ENCODE assay signal across 26 mouse cellular contexts in the genomic region with DNA sequence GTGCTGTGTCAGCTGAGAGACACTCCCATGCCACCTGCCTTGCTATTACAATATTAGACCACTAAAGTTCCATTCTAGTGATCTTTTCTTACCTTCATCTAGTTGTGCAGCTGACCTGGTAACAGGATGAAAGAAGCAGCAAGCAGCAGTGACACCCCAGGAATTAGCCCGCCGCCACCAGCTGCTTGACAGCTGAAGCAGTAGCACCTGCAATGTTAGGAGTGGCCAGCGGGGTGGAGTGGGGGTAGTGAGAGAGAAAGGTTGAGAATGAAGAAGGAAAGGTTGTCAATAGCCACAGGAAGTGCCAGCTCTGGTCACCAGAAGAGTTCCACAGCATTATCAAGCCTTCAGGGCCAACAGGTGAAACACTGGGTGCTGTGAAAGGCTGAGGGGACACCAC. TPM values are rescaled to one million over a fixed set of nuclear protein-coding genes. Genes with fewer than 3 reads are reported as not detected.
A peak's percentile ranks its signal among the peaks of the same experiment; 100 is the strongest.
DNase-seq lines count a peak whose midpoint lies in the region; ATAC-seq and TF ChIP-seq lines count a peak whose summit lies in the region.
"Had no signal": no experiment of that assay in that cellular context is flagged by ENCODE, and none has a peak within 500 bp of the region (broad histone marks: within the 10 kb centered on the region; RNA-seq: fewer than 3 reads in every experiment).

No protein-coding gene starts in this region.

- H3K4me1 ChIP-seq in hindbrain, embryonic 14.5 days (replicated peaks; ENCODE audit: control insufficient read depth, insufficient read depth, low read length), result peaks cover 7% of the 10 kb centered on the region; the same call in 1 of the 2 replicates
- no peaks in the 10 kb centered on the region; the same call in 1 of the 2 replicates for H3K4me1 ChIP-seq in hindbrain, embryonic 11.5 days (replicated peaks; ENCODE audit: control insufficient read depth, insufficient read depth, low read length)
- H3K4me1 ChIP-seq in lung, postnatal 0 days (ENCODE audit: insufficient read depth, low read depth, low read length), result no peaks in the 10 kb centered on the region

- no peak for ATAC-seq in hindbrain, embryonic 14.5 days (ENCODE audit: low FRiP score)
- ATAC-seq in hindbrain, embryonic 11.5 days (ENCODE audit: low FRiP score), result no peak
- ATAC-seq in lung, postnatal 0 days, result no peak
- ATAC-seq: forebrain, embryonic 16.5 days; intestine, postnatal 0 days; midbrain, embryonic 16.5 days had no signal

- H3K9ac ChIP-seq in hindbrain, embryonic 14.5 days, result no peak overlapping the region
- no peak overlapping the region for H3K9ac ChIP-seq in hindbrain, embryonic 11.5 days (ENCODE audit: low read depth, low read length)
- H3K9ac ChIP-seq in lung, postnatal 0 days (replicated peaks; ENCODE audit: low read depth), result no peak overlapping the region
- H3K9ac ChIP-seq: hindbrain, embryonic 12.5 days; limb, embryonic 13.5 days; liver, embryonic 13.5 days; lung, embryonic 14.5 days had no signal

- H3K4me3 ChIP-seq in hindbrain, embryonic 14.5 days (replicated peaks; ENCODE audit: low read length), result no peak overlapping the region
- no peak overlapping the region for H3K4me3 ChIP-seq in hindbrain, embryonic 11.5 days (ENCODE audit: low read depth, low read length)
- H3K4me3 ChIP-seq in lung, postnatal 0 days (ENCODE audit: low read depth, low read length), result no peak overlapping the region
- H3K4me3 ChIP-seq: erythroblast, embryonic 14.5 days; gastrocnemius, adult 2 months; heart, adult 2 months; hindbrain, embryonic 12.5 days; left cerebral cortex, adult 2 months; limb, embryonic 13.5 days; liver, embryonic 13.5 days had no signal

- peak; percentile 20 for DNase-seq in hindbrain, embryonic 14.5 days (ENCODE audit: low spot score)
- DNase-seq in hindbrain, embryonic 11.5 days (ENCODE audit: low spot score), result no peak
- DNase-seq in lung, postnatal 0 days (ENCODE audit: low spot score), result no peak
- no peak for DNase-seq in lung, postnatal 36 days
- DNase-seq in ES-CJ7 (ENCODE audit: low read depth, low spot score), result peak; percentile 43
- peak; percentile 32 for DNase-seq in splenic B cell, adult 2 months (ENCODE audit: low read depth, low spot score)
- DNase-seq in right cerebral cortex, postnatal 4 days, result no peak
- DNase-seq: adrenal gland, adult 8-10 months; cerebellum, postnatal 10 days; gastrocnemius, adult 2 months; heart, adult 2 months; heart, postnatal 14 days; kidney, postnatal 25 days; liver, embryonic 13.5 days; lung, embryonic 14.5 days; right cerebral cortex, postnatal 25 days; spleen, adult 18-20 months; thymus, postnatal 14 days had no signal

- no peak overlapping the region for H3K4me2 ChIP-seq in hindbrain, embryonic 14.5 days (replicated peaks)
- H3K4me2 ChIP-seq in hindbrain, embryonic 11.5 days (replicated peaks; ENCODE audit: low read depth, low read length), result no peak overlapping the region
- no peak overlapping the region for H3K4me2 ChIP-seq in lung, postnatal 0 days (replicated peaks; ENCODE audit: low read depth, low read length)
- H3K4me2 ChIP-seq: hindbrain, embryonic 12.5 days; limb, embryonic 13.5 days; liver, embryonic 13.5 days; lung, embryonic 14.5 days; midbrain, embryonic 11.5 days had no signal

- no peak for TF ChIP-seq EP300 in lung, postnatal 0 days (IDR thresholded peaks at IDR 0.05)

- H3K27ac ChIP-seq in hindbrain, embryonic 14.5 days, result no peak overlapping the region
- H3K27ac ChIP-seq in hindbrain, embryonic 11.5 days (ENCODE audit: low read depth, low read length), result no peak overlapping the region
- no peak overlapping the region for H3K27ac ChIP-seq in lung, postnatal 0 days (ENCODE audit: low read length)
- H3K27ac ChIP-seq: gastrocnemius, adult 2 months; heart, adult 2 months; hindbrain, embryonic 12.5 days; left cerebral cortex, adult 2 months; limb, embryonic 13.5 days; liver, embryonic 13.5 days had no signal

- TF ChIP-seq CTCF in lung, postnatal 0 days (IDR thresholded peaks at IDR 0.05), result 0 out of 2 replicates have a peak, but pooled peaks have one; percentile 13

- 50% methylated on average over 3 of the region's 3 CpGs for WGBS in hindbrain, embryonic 14.5 days
- WGBS in hindbrain, embryonic 11.5 days, result 54% methylated on average over 3 of the region's 3 CpGs
- WGBS in lung, postnatal 0 days, result 46% methylated on average over 3 of the region's 3 CpGs

- peaks cover 2% of the 10 kb centered on the region; the same call in 1 of the 2 replicates for H3K36me3 ChIP-seq in hindbrain, embryonic 14.5 days (replicated peaks; ENCODE audit: control insufficient read depth, insufficient read depth)
- H3K36me3 ChIP-seq in hindbrain, embryonic 11.5 days (ENCODE audit: control insufficient read depth, insufficient read depth, low read length), result no peaks in the 10 kb centered on the region
- H3K36me3 ChIP-seq in lung, postnatal 0 days (ENCODE audit: insufficient read depth, low read length), result no peaks in the 10 kb centered on the region
- H3K36me3 ChIP-seq in splenic B cell, adult 2 months (ENCODE audit: control insufficient read depth, insufficient read depth, low read length, poor library complexity, severe bottlenecking), result no peaks in the 10 kb centered on the region
- H3K36me3 ChIP-seq: hindbrain, embryonic 12.5 days had no signal

- no peaks in the 10 kb centered on the region for H3K9me3 ChIP-seq in hindbrain, embryonic 14.5 days (ENCODE audit: control insufficient read depth, low read length)
- no peaks in the 10 kb centered on the region for H3K9me3 ChIP-seq in hindbrain, embryonic 11.5 days (ENCODE audit: control insufficient read depth, low read length)
- no peaks in the 10 kb centered on the region; the same call in 1 of the 2 replicates for H3K9me3 ChIP-seq in lung, postnatal 0 days (ENCODE audit: low read length)
- H3K9me3 ChIP-seq: hindbrain, embryonic 12.5 days had no signal

- no peaks in the 10 kb centered on the region for H3K27me3 ChIP-seq in hindbrain, embryonic 14.5 days (ENCODE audit: control insufficient read depth, insufficient read depth, low read length)
- no peaks in the 10 kb centered on the region for H3K27me3 ChIP-seq in hindbrain, embryonic 11.5 days (ENCODE audit: control insufficient read depth, insufficient read depth, low read length)
- H3K27me3 ChIP-seq in lung, postnatal 0 days (replicated peaks; ENCODE audit: insufficient read depth, low read length), result no peaks in the 10 kb centered on the region
- H3K27me3 ChIP-seq in splenic B cell, adult 2 months (ENCODE audit: control insufficient read depth, insufficient read depth, low read length, poor library complexity, severe bottlenecking), result no peaks in the 10 kb centered on the region
- H3K27me3 ChIP-seq: hindbrain, embryonic 12.5 days; limb, embryonic 13.5 days; liver, embryonic 13.5 days had no signal

RNA-seq across cellular contexts. Expression of a gene that starts 3.3 kb away (rescaled TPM):
- 50.2 and 56.9 TPM in 2 replicates for polyA plus RNA-seq in hindbrain, embryonic 14.5 days (2014; fragmentation: Nextera tagmentation; extraction: Ambion mirVana)
- 56.9 and 61.9 TPM in 2 replicates for polyA plus RNA-seq in hindbrain, embryonic 11.5 days (2014; fragmentation: Nextera tagmentation; extraction: Ambion mirVana)
- 29.6 and 33.1 TPM in 2 replicates for polyA plus RNA-seq in lung, postnatal 0 days (2015; fragmentation: Nextera tagmentation; extraction: Ambion mirVana)

RNA-seq across cellular contexts. Expression of a gene that starts 18.3 kb away (rescaled TPM):
- polyA plus RNA-seq in hindbrain, embryonic 14.5 days (2014; fragmentation: Nextera tagmentation; extraction: Ambion mirVana), result 10.8 and 11.9 TPM in 2 replicates
- polyA plus RNA-seq in hindbrain, embryonic 11.5 days (2014; fragmentation: Nextera tagmentation; extraction: Ambion mirVana), result 3.8 and 3.9 TPM in 2 replicates
- 2.7 and 3.9 TPM in 2 replicates for polyA plus RNA-seq in lung, postnatal 0 days (2015; fragmentation: Nextera tagmentation; extraction: Ambion mirVana)
- polyA plus RNA-seq: erythroblast, embryonic 14.5 days had no signal

RNA-seq across cellular contexts. Expression of a gene that starts 25.8 kb away (rescaled TPM):
- polyA plus RNA-seq in hindbrain, embryonic 14.5 days (2014; fragmentation: Nextera tagmentation; extraction: Ambion mirVana), result 53.4 and 63.2 TPM in 2 replicates
- 57.8 and 62.7 TPM in 2 replicates for polyA plus RNA-seq in hindbrain, embryonic 11.5 days (2014; fragmentation: Nextera tagmentation; extraction: Ambion mirVana)
- 40.5 and 43.5 TPM in 2 replicates for polyA plus RNA-seq in lung, postnatal 0 days (2015; fragmentation: Nextera tagmentation; extraction: Ambion mirVana)

Comparison
In these comparisons a context has a peak if more than half of its experiments do, and no peak if none do; other contexts are left out.
1. DNase-seq: peak in hindbrain, embryonic 14.5 days (single experiment), ES-CJ7 (single experiment) and splenic B cell, adult 2 months (single experiment); none in hindbrain, embryonic 11.5 days (single experiment), lung, postnatal 0 days (single experiment), lung, postnatal 36 days (single experiment) and right cerebral cortex, postnatal 4 days (single experiment).